Mouse (Mus musculus) bone marrow, adult 2 months (tissue): ENCODE measurements around the gene Mfap3l. TPM values are rescaled to one million over a fixed set of nuclear protein-coding genes. Genes with fewer than 3 reads are reported as not detected.

Source experiments
- H3K27ac ChIP-seq: fragments of 200-500 bp; 2 replicates; pipeline ENCODE4 v1.5.1; 2012; ENCODE audit warnings: low read depth, mild to moderate bottlenecking, control low read depth, inconsistent platforms, low read length; ENCODE audit not compliant: control insufficient read depth, poor library complexity, insufficient read depth
- H3K4me1 ChIP-seq: fragments of 200-500 bp; 2 replicates; pipeline ENCODE4 v1.6.1; 2011; ENCODE audit warnings: low read length; ENCODE audit not compliant: control insufficient read depth, insufficient read depth
- H3K4me3 ChIP-seq: fragments of 200-500 bp; replicated peaks from 2 replicates; pipeline ENCODE3; 2011; ENCODE audit warnings: mild to moderate bottlenecking, low read depth, low read length, control low read depth; ENCODE audit not compliant: control insufficient read depth
- CTCF ChIP-seq: fragments of 200-500 bp; IDR thresholded peaks from 2 replicates; pipeline ENCODE4 v1.5.1; 2011; ENCODE audit warnings: low read length, control low read depth; ENCODE audit not compliant: control insufficient read depth, insufficient read depth
- POLR2A ChIP-seq: fragments of 200-500 bp; IDR thresholded peaks from 2 replicates; pipeline ENCODE4 v1.6.1; 2011; ENCODE audit warnings: low read depth, mild to moderate bottlenecking, control low read depth, low read length, borderline replicate concordance; ENCODE audit not compliant: control insufficient read depth
- WGBS: fragments of 180-500 bp; shearing (Covaris S2); methylation state at CpG from one replicate; pipeline ENCODE4 v1.1.7; 2018; 5-methylcytosine and 5-hydroxymethylcytosine counted together
- polyA plus RNA-seq: library from polyadenylated mRNA; stranded (reverse); fragments of >200 nt; gene quantifications from 2 replicates; pipeline ENCODE4 v1.2.4, GENCODE M21; 2011; ENCODE audit warnings: low replicate concordance; ENCODE audit not compliant: missing spikeins, insufficient read depth, insufficient read length

Gene Mfap3l
- polyA plus RNA-seq, 1 experiment, result 5.7 TPM

DNA sequence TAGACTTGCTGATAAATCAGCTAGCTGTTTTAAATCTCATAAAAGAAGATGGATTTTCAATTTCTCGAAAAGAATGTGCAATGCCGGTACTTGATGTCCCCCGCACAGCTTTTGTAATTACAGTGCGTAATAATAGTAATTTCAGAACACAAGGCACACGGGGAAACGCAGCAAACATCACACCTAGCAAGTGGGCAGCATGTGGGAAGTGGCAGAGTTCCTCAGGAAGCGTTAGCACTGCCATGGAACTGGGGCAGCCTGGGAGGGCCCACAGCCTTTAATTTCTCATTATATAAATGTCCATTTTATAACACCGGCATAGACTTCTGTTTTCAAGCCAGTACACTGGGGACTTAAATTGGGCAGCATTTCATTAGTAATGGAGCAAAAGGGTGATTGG lies 27.1 kb downstream of the Mfap3l start:
- H3K4me1 ChIP-seq, result no peaks in the 10 kb centered on the region
- no peak overlapping the region for H3K27ac ChIP-seq
- no peak overlapping the region for H3K4me3 ChIP-seq
- TF ChIP-seq CTCF, result no peak
- TF ChIP-seq POLR2A, result no peak
- WGBS, result 79% methylated on average over 8 of the region's 8 CpGs

DNA sequence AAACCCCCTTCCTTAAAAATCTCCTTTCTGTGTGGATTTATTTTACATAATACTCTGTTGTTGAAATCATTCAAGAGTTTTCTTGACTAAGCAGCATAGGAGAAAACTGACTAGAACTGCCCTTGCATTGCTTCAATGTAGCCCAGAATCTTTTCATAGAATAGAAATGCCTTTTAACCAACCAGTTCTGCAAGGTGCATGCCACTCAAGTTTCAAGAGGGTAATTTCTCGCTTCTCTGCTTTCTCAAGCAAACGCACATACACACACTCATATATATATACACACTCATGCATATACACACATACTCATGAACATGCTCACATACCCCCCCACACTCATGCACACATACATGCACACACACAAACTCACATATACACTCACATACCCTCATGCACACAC lies 28.6 kb downstream of the Mfap3l start:
- Histone ChIP-seq H3K4me1 (no peaks in the 10 kb centered on the region), H3K4me3 (no peak overlapping the region), H3K27ac (no peak overlapping the region)
- TF ChIP-seq CTCF, result no peak
- TF ChIP-seq POLR2A, result no peak
- 88% methylated on average over 2 of the region's 2 CpGs for WGBS

DNA sequence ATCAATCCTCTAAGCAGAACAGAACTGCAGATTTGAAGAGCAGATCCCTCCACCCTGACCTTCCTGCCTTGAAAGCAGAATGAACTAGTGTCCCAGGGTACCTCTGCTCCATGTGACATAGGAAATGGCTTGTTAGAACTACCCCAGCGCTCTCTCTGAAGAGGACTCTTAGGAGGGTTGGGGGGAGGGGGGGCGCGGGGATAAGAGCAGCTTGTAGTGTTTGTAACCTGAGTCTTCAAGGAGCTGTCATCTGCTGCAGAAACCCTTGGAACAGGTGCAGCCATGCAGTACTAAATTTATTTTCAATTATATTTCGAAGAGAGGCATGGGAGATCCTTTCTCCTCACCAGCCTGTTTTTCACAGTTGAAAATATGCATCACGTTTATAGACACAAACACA lies 30.9 kb downstream of the Mfap3l start:
- no peak overlapping the region for H3K27ac ChIP-seq
- no peaks in the 10 kb centered on the region for H3K4me1 ChIP-seq
- TF ChIP-seq CTCF, result no peak
- no peak for TF ChIP-seq POLR2A
- WGBS, result 82% methylated on average over 5 of the region's 5 CpGs
- H3K4me3 ChIP-seq, result no peak overlapping the region

DNA sequence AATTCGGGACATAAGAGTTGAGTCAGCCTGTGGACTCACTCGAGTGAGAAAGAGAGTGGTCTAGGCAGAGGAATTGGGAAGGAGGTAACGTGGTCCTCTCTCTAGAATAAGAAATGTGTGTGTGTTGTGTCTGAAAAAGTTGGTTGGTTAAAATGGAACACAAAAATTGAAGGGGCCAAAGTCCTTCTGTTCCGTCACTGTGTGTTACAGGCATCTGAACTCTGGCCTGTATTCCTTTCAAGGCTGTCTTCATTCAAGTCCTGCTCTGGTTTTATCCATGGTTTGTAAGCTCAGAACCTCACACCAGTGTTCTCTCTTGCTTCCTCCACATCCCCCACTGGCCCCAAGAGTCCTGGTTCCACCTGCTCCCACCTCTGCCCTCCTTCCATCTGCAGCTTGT lies 33.2 kb downstream of the Mfap3l start:
- WGBS, result 74% methylated on average over 4 of the region's 4 CpGs
- no peak overlapping the region for H3K27ac ChIP-seq
- H3K4me3 ChIP-seq, result no peak overlapping the region
- TF ChIP-seq POLR2A (no peak), CTCF (no peak)
- H3K4me1 ChIP-seq, result no peaks in the 10 kb centered on the region

DNA sequence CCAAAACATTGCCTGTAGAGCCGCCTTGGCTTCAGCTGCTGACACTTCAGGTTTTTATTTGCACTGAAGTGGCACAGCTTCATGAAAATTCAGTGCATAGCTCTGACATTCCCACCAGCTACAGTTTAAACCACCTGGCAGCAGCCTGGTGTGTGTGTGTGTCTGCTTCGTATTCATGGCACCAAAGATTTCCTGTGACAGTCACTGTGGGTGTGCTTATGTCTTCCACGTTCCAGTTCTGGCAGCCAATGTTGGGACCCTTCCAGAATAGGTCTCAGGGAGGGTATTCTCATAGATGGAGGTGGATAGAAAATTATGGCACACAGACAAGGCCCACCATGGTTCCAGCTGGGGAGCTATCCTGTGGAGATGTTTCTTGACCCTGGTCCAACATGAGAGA lies 34.2 kb downstream of the Mfap3l start:
- H3K4me3 ChIP-seq, result no peak overlapping the region
- no peak for TF ChIP-seq CTCF
- no peak for TF ChIP-seq POLR2A
- 34% methylated on average over 3 of the region's 3 CpGs for WGBS
- no peak overlapping the region for H3K27ac ChIP-seq
- H3K4me1 ChIP-seq, result no peaks in the 10 kb centered on the region

DNA sequence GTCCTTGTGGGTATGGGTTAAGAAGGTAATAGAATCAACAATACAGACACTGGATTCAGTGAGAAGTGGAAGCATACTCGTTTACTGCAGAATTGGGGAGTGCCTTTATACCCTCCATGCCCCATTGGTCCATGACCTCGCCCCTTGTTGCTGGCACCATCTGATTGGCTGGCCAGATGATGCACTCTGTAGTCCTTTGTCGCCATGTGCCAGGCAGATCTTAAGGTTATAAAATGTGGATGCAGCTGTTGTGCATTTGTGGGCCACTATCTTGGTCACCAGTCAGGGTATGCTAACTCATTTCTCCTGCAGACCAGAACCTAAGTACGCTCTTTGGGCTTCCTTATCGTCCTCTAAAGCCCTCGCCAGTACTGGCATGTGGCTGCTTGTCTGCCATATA lies 46.0 kb downstream of the Mfap3l start:
- Histone ChIP-seq H3K4me3 (no peak overlapping the region), H3K4me1 (no peaks in the 10 kb centered on the region), H3K27ac (no peak overlapping the region)
- WGBS, result 74% methylated on average over 6 of the region's 6 CpGs
- TF ChIP-seq CTCF (no peak), POLR2A (no peak)

DNA sequence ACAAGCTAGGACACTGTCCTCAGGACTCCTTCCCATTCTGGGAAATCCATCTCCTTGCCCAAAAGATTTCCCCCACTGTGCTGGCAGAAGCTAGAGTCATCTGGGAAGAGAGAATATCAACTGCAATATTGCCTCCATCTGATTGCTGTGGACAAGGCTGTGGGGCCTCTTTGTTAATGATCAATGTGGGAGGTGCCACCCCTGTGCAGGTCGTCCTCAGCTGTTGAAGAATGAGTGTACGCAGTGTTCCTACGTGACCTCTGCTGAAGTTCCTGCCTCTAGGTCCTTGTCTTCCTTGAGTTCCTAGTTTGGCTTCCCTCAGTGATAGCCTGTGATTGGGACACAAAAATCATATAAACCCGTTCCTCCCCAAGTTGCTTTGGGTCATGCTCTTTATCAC lies 49.2 kb downstream of the Mfap3l start:
- 78% methylated on average over 4 of the region's 4 CpGs for WGBS
- no peak overlapping the region for H3K27ac ChIP-seq
- H3K4me3 ChIP-seq, result no peak overlapping the region
- H3K4me1 ChIP-seq, result no peaks in the 10 kb centered on the region
- TF ChIP-seq CTCF (no peak), POLR2A (no peak)

DNA sequence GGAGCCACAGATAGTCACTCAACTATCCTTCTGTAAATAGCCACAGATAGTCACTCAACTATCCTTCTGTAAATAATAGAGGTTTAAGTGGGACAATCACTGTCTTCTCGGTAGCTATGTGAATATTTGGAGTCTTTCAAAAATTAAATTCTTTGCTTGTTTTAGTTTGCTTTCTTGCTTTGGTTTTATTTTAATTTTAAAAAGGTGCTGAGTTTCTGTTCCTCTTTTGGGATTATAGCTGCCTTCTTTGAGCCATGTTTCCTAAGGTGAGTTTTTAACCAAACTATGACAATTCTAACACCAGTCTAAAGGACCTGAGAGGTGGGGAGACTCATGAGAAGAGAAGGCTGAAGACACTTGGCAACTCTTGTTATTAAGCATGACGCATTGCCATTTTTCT lies 49.7 kb downstream of the Mfap3l start:
- WGBS, result 81% methylated on average over 2 of the region's 2 CpGs
- no peak for TF ChIP-seq CTCF
- TF ChIP-seq POLR2A, result no peak
- Histone ChIP-seq H3K27ac (no peak overlapping the region), H3K4me1 (no peaks in the 10 kb centered on the region), H3K4me3 (no peak overlapping the region)

DNA sequence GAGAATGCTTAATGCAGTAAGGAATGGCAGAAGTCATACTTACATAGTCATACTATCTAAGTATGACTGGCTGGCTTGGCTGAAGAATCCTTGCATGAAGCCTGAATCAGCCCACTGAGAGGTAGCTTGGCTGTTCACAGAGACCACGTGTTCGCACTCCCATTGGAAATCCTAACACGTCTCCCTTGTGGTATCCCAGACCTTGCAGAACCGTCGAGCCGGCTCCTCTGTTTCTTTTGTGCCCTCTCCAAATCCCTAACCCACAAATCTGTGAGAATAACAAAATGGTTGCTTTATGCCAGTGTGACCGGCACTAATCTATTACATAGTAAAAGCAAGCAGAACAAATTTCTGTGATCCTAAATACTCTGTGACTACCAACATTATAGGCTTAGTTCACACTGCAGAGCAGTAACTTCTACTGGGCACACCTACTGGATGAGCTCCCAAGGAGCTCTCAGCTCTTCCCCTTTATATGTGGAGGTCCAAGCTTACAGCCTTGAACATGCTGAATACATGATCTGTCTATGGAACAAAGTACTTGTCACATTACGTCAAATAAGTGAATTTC lies 79.0 kb downstream of the Mfap3l start:
- no peak for TF ChIP-seq CTCF
- no peak for TF ChIP-seq POLR2A

DNA sequence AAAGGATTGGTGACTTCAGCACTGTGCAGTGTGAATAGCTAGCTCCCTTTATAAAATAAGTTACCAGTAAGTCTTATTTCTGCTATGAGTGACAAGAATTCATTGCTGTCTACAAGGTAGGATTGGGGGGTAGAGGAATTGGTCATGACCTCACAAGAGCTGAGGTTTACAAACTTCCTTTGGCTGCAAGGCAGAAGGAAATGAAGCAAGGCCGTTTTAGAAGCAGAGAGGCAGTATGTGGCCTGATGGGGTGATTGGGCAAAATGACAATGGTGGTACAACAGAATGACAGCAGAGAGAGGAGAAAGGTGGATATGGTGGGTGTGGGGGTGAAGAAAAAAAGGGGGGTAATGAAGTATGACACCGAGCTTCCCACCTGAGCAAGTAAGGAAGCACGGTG lies 82.1 kb downstream of the Mfap3l start:
- no peak overlapping the region for H3K27ac ChIP-seq
- 43% methylated on average over 3 of the region's 3 CpGs for WGBS
- TF ChIP-seq POLR2A (no peak), CTCF (no peak)
- no peaks in the 10 kb centered on the region for H3K4me1 ChIP-seq
- H3K4me3 ChIP-seq, result no peak overlapping the region

More for the DNA sequence above, 79.0 kb downstream of the Mfap3l start:
- no peaks in the 10 kb centered on the region for H3K4me1 ChIP-seq
- no peak overlapping the region for H3K4me3 ChIP-seq
- no peak overlapping the region for H3K27ac ChIP-seq
- WGBS, result 87% methylated on average over 8 of the region's 8 CpGs
